Mouse (Mus musculus): ENCODE measurements around the gene Plpp4. TPM values are rescaled to one million over a fixed set of nuclear protein-coding genes. Genes with fewer than 3 reads are reported as not detected.

Gene Plpp4
- polyA plus RNA-seq, 1 experiment from 2014 or later, result 0.49 TPM

- Histone ChIP-seq H3K4me3 (no peak overlapping the region), H3K4me1 (peaks cover 12% of the 10 kb centered on the region), H3K4me2 (no peak overlapping the region), H3K9me3 (no peaks in the 10 kb centered on the region), H3K27me3 (no peaks in the 10 kb centered on the region), H3K27ac (no peak overlapping the region), H3K9ac (no peak overlapping the region), H3K36me3 (no peaks in the 10 kb centered on the region)
- ATAC-seq (ENCODE audit: borderline replicate concordance, extremely low read depth, low FRiP score, low TSS enrichment), result no peak
- 17% methylated on average over 13 of the region's 13 CpGs for WGBS
Measured at GRCm38 (mm10) chr7:129307042-129307825, 50.4 kb downstream of the Plpp4 start.

- Histone ChIP-seq H3K27ac (no peak overlapping the region), H3K4me2 (no peak overlapping the region), H3K4me3 (no peak overlapping the region), H3K9ac (no peak overlapping the region), H3K36me3 (no peaks in the 10 kb centered on the region), H3K27me3 (no peaks in the 10 kb centered on the region), H3K9me3 (no peaks in the 10 kb centered on the region), H3K4me1 (peaks cover 12% of the 10 kb centered on the region)
- 23% methylated on average over 6 of the region's 6 CpGs for WGBS
- ATAC-seq (ENCODE audit: borderline replicate concordance, extremely low read depth, low FRiP score, low TSS enrichment), result 0 out of 2 replicates have a peak, but pooled peaks have one; percentile 27
Measured at GRCm38 (mm10) chr7:129308661-129309060, 51.8 kb downstream of the Plpp4 start.

GRCm38 (mm10) chr7:129312521-129312920, 55.7 kb downstream of the Plpp4 start:
- H3K36me3 ChIP-seq, result no peaks in the 10 kb centered on the region
- no peak overlapping the region for H3K4me3 ChIP-seq
- 52% methylated on average over 6 of the region's 6 CpGs for WGBS
- H3K4me1 ChIP-seq, result peaks cover 7% of the 10 kb centered on the region
- H3K27me3 ChIP-seq, result no peaks in the 10 kb centered on the region
- no peak overlapping the region for H3K27ac ChIP-seq
- no peak overlapping the region for H3K9ac ChIP-seq
- no peak for ATAC-seq (ENCODE audit: borderline replicate concordance, extremely low read depth, low FRiP score, low TSS enrichment)
- no peak overlapping the region for H3K4me2 ChIP-seq
- no peaks in the 10 kb centered on the region for H3K9me3 ChIP-seq

- no peak overlapping the region for H3K4me2 ChIP-seq
Measured at GRCm38 (mm10) chr7:129313969-129314368, 57.1 kb downstream of the Plpp4 start.

GRCm38 (mm10) chr7:129340096-129340495, 83.3 kb downstream of the Plpp4 start:
- H3K4me3 ChIP-seq, result no peak overlapping the region
- H3K9me3 ChIP-seq, result no peaks in the 10 kb centered on the region
- no peak overlapping the region for H3K27ac ChIP-seq
- no peak for ATAC-seq (ENCODE audit: borderline replicate concordance, extremely low read depth, low FRiP score, low TSS enrichment)
- H3K4me1 ChIP-seq, result no peaks in the 10 kb centered on the region
- H3K9ac ChIP-seq, result no peak overlapping the region
- no peaks in the 10 kb centered on the region for H3K27me3 ChIP-seq
- no peaks in the 10 kb centered on the region for H3K36me3 ChIP-seq
- 96% methylated on average over 3 of the region's 3 CpGs for WGBS
- no peak overlapping the region for H3K4me2 ChIP-seq

More at GRCm38 (mm10) chr7:129313969-129314368, 57.1 kb downstream of the Plpp4 start:
- WGBS, result 26% methylated on average over 2 of the region's 2 CpGs
- no peak overlapping the region for H3K27ac ChIP-seq
- no peaks in the 10 kb centered on the region for H3K36me3 ChIP-seq
- no peak overlapping the region for H3K4me3 ChIP-seq
- H3K9me3 ChIP-seq, result no peaks in the 10 kb centered on the region
- H3K27me3 ChIP-seq, result no peaks in the 10 kb centered on the region
- H3K9ac ChIP-seq, result no peak overlapping the region
- ATAC-seq (ENCODE audit: borderline replicate concordance, extremely low read depth, low FRiP score, low TSS enrichment), result no peak
- H3K4me1 ChIP-seq, result no peaks in the 10 kb centered on the region; the same call in 1 of the 2 replicates

- no peaks in the 10 kb centered on the region for H3K4me1 ChIP-seq
- H3K36me3 ChIP-seq, result no peaks in the 10 kb centered on the region
- H3K9ac ChIP-seq, result no peak overlapping the region
- no peak for ATAC-seq (ENCODE audit: borderline replicate concordance, extremely low read depth, low FRiP score, low TSS enrichment)
- H3K9me3 ChIP-seq, result no peaks in the 10 kb centered on the region
- H3K27me3 ChIP-seq, result no peaks in the 10 kb centered on the region
- no peak overlapping the region for H3K4me2 ChIP-seq
- H3K27ac ChIP-seq, result no peak overlapping the region
- no peak overlapping the region for H3K4me3 ChIP-seq
- WGBS, result 78% methylated on average over 2 of the region's 2 CpGs
Measured at GRCm38 (mm10) chr7:129355561-129355960, 98.7 kb downstream of the Plpp4 start.

GRCm38 (mm10) chr7:129375306-129375705, 118.5 kb downstream of the Plpp4 start:
- Histone ChIP-seq H3K4me3 (no peak overlapping the region), H3K4me1 (no peaks in the 10 kb centered on the region), H3K36me3 (no peaks in the 10 kb centered on the region), H3K9ac (no peak overlapping the region), H3K4me2 (no peak overlapping the region), H3K27ac (no peak overlapping the region), H3K27me3 (no peaks in the 10 kb centered on the region), H3K9me3 (no peaks in the 10 kb centered on the region)
- ATAC-seq (ENCODE audit: borderline replicate concordance, extremely low read depth, low FRiP score, low TSS enrichment), result no peak
- 74% methylated on average over 1 of the region's 1 CpGs for WGBS

- H3K4me2 ChIP-seq, result no peak overlapping the region
- H3K27ac ChIP-seq, result no peak overlapping the region
- H3K9me3 ChIP-seq, result no peaks in the 10 kb centered on the region
- H3K27me3 ChIP-seq, result no peaks in the 10 kb centered on the region
- H3K4me1 ChIP-seq, result no peaks in the 10 kb centered on the region
- 59% methylated on average over 3 of the region's 3 CpGs for WGBS
- no peak for ATAC-seq (ENCODE audit: borderline replicate concordance, extremely low read depth, low FRiP score, low TSS enrichment)
- no peak overlapping the region for H3K4me3 ChIP-seq
- no peak overlapping the region for H3K9ac ChIP-seq
- H3K36me3 ChIP-seq, result no peaks in the 10 kb centered on the region
Measured at GRCm38 (mm10) chr7:129385149-129385548, 128.3 kb downstream of the Plpp4 start.

- H3K36me3 ChIP-seq, result no peaks in the 10 kb centered on the region
- no peak for ATAC-seq (ENCODE audit: borderline replicate concordance, extremely low read depth, low FRiP score, low TSS enrichment)
- H3K27me3 ChIP-seq, result no peaks in the 10 kb centered on the region
- 60% methylated on average over 11 of the region's 11 CpGs for WGBS
- H3K4me2 ChIP-seq, result no peak overlapping the region
- no peak overlapping the region for H3K4me3 ChIP-seq
- H3K27ac ChIP-seq, result no peak overlapping the region
- no peak overlapping the region for H3K9ac ChIP-seq
- no peaks in the 10 kb centered on the region for H3K4me1 ChIP-seq
- no peaks in the 10 kb centered on the region for H3K9me3 ChIP-seq
Measured at GRCm38 (mm10) chr7:129392835-129393489, 136.1 kb downstream of the Plpp4 start.

- Histone ChIP-seq H3K9me3 (no peaks in the 10 kb centered on the region), H3K9ac (no peak overlapping the region), H3K27ac (no peak overlapping the region), H3K4me2 (no peak overlapping the region), H3K4me1 (no peaks in the 10 kb centered on the region), H3K27me3 (no peaks in the 10 kb centered on the region), H3K4me3 (no peak overlapping the region), H3K36me3 (no peaks in the 10 kb centered on the region)
- 72% methylated on average over 5 of the region's 5 CpGs for WGBS
- ATAC-seq (ENCODE audit: borderline replicate concordance, extremely low read depth, low FRiP score, low TSS enrichment), result no peak
Measured at GRCm38 (mm10) chr7:129396561-129396960, 139.7 kb downstream of the Plpp4 start.

GRCm38 (mm10) chr7:129399071-129399470, 142.2 kb downstream of the Plpp4 start:
- Histone ChIP-seq H3K9ac (no peak overlapping the region), H3K27me3 (no peaks in the 10 kb centered on the region), H3K4me1 (no peaks in the 10 kb centered on the region), H3K27ac (no peak overlapping the region), H3K9me3 (no peaks in the 10 kb centered on the region), H3K4me2 (no peak overlapping the region), H3K4me3 (no peak overlapping the region), H3K36me3 (no peaks in the 10 kb centered on the region)
- WGBS, result 75% methylated on average over 7 of the region's 7 CpGs
- no peak for ATAC-seq (ENCODE audit: borderline replicate concordance, extremely low read depth, low FRiP score, low TSS enrichment)

GRCm38 (mm10) chr7:129402695-129403364, 146.0 kb downstream of the Plpp4 start:
- no peak for ATAC-seq (ENCODE audit: borderline replicate concordance, extremely low read depth, low FRiP score, low TSS enrichment)
- WGBS, result 80% methylated on average over 13 of the region's 13 CpGs
- H3K36me3 ChIP-seq, result no peaks in the 10 kb centered on the region
- H3K9ac ChIP-seq, result no peak overlapping the region
- H3K27me3 ChIP-seq, result no peaks in the 10 kb centered on the region
- no peak overlapping the region for H3K27ac ChIP-seq
- no peaks in the 10 kb centered on the region for H3K4me1 ChIP-seq
- H3K9me3 ChIP-seq, result no peaks in the 10 kb centered on the region
- no peak overlapping the region for H3K4me3 ChIP-seq
- H3K4me2 ChIP-seq, result no peak overlapping the region
